Mouse (Mus musculus) liver, adult (tissue): ENCODE results near the gene Ric8b.
A peak's percentile ranks its signal among the peaks of the same experiment; 100 is the strongest.

Experiments used
- GATA4 ChIP-seq: IDR thresholded peaks from 2 replicates; pipeline ENCODE4 v1.6.1; 2014; ENCODE audit warnings: mild to moderate bottlenecking, low read length; ENCODE audit not compliant: insufficient replicate concordance

Ric8b gene

DNA sequence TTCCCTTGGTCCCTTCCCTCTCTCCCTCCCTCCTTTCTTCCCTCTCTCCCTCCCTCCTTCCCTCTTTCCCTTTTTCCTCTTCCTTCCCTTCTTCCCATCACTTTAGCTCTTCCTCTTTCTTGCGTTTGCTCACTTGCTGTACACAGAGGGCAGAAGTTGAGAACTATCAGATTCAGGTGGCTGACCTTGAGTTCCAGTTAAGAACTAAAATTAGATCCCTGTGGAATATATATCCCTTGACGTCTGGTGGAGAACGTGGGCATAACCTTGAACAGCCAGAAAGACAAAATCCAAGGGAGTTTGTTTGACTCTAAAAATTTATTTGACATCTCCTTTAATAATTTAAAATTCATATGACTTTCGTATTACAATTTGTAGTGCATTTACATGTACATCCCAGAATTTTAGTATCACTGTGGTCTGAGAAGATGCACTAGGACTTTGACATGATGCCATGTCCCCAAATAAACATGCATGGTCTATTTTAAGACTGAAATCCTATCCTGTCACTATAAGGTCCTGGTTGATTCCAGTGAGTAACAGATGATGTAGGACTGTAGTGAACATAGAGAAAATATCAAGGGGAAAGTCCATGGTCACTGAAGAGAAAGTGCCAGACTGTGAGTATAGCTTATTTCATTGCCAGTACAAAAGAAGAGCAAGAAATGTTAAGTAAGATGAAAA is 19.6 kb downstream of the Ric8b start:
- no peak for TF ChIP-seq GATA4

DNA sequence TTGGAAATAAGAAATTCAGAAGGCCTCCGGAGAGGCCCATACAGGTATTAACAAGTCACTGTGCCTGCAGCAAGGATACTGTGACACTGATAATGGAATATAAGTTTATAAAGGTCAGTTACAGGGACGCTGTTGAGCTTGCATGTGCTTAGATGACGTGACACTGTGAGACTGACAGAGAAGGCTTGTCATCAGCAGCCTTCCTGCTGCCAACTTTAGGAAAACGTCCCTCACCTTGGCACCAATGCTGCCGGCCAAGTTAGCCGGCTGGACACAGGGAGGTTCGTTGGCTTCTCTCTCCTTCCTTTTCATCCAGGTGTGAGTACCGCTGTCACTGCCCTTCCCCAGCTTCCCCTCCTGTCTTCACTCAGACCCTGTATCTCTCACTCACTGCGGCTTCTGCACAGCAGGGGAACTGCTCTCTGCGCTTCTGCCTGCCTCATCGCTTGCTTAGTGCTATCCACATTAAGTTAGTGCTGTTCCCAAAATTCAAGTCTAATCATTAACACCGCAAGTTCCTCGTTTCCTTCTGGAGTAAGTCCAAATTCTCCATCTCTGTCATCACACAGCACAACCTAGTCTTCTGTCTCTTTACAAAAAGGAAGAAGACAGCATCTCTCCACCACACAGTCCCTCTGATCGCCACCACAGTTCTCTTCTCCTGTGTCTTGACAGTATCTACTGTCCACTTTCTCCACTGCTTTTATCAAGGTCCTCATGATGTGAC is 20.8 kb downstream of the Ric8b start:
- no peak for TF ChIP-seq GATA4

DNA sequence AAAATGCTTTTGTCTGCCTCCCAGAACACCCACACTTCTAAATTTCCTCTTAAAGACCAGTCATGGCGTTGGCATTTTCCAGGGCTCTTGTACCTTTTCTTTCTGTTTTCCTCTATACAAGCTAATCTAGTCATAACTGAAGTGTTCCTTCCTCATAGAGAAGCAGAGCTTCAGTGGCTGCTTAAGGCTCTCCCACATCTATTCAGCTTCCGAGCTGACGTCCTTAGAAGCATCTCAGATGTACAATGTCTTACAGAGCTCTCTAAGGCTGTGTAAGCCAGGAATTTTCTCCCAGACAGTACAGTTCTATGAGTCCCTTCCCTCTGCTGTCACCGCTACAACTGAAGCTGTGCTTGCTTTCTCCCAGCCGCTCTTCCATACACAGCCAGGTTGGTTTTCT is 21.5 kb downstream of the Ric8b start:
- no peak for TF ChIP-seq GATA4

- TF ChIP-seq GATA4, result no peak
Measured at GRCm38 (mm10) chr10:84940356-84940755, 22.9 kb downstream of the Ric8b start.

DNA sequence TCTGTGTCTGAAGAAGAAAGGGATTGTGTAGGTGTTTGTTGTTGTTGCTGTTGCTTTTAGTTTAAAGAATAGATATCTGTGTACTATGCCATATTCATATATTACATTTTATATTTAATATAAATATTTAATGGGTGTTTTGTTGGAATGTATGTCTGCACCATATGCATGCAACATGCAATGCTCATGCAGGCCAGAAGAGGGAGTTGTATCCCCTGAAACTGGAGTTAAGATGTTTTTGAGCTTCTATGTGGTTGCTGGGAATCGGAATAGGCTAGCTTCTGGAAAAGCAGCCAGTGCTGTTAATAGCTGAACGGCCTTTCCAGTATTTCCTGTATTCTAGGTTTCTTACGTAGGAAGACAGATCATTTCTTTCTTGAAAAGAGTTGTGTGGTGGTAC is 28.3 kb downstream of the Ric8b start:
- no peak for TF ChIP-seq GATA4

GRCm38 (mm10) chr10:84948970-84949683 is 31.7 kb downstream of the Ric8b start:
- no peak for TF ChIP-seq GATA4

- TF ChIP-seq GATA4, result no peak
Measured at GRCm38 (mm10) chr10:84949684-84950010, 32.2 kb downstream of the Ric8b start.

DNA sequence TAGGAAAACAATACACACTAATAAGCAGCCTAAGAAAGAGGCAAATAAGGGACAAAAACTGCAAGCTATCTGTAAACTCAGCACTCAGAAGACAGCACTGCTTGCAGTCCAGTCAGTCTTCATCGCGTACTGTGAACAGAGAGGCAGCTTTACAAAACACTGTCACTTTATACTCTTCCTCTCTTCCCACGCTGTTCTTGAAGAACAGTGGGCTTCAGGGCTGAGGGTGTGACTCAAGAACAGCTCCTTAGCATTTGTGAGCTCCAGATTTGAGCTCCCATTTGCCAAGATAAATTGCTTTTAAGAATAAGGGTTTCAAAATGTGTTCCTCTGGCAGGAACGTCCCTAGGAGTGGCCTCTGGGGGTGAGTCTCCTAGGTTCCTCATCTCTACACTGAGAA is 33.0 kb downstream of the Ric8b start:
- no peak for TF ChIP-seq GATA4

DNA sequence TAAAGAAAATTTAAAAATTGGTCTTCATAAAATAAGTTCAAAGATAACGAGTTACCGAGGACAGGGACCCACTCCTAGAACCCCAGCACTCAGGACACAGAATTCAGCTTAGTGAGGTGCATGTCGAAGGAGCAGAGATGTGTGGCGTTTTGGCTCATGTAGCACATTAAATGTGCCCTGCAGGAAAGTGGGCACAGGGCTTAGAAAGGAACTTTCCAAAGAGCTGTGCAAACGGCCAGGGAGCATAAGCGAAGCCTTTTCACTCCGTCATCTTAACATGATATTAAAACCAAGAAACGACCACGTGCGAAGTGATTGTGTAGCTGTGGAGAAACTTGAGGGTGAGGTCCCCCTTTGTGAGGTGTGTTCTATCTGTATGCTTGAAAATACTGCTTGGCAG is 36.8 kb downstream of the Ric8b start:
- no peak for TF ChIP-seq GATA4

DNA sequence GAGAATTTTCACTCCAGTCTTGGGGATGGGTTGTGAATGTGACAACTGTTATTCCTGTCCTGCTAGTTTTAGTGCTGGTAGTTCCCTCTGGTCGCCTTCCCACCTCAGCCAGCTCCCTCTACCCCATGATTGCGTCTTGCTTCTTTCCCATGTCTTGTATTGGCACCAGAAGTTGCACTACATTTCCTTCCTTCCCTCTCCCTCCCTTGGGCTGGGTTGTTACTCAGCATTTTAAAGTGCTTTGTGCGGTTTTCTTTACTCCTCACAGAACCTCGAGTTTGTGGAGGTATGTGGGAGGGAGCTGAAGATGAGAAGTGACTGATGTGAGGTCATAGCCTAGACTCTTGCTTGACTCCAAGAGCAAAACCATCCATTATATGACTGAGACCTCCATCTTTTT is 38.8 kb downstream of the Ric8b start:
- TF ChIP-seq GATA4, result no peak

GRCm38 (mm10) chr10:84958597-84958996 is 41.2 kb downstream of the Ric8b start:
- TF ChIP-seq GATA4, result no peak

GRCm38 (mm10) chr10:84960380-84960930 is 43.0 kb downstream of the Ric8b start:
- TF ChIP-seq GATA4, result peak; percentile 58; the same call in 1 of the 2 replicates

- no peak for TF ChIP-seq GATA4
Measured at GRCm38 (mm10) chr10:84963126-84963525, 45.7 kb downstream of the Ric8b start.

DNA sequence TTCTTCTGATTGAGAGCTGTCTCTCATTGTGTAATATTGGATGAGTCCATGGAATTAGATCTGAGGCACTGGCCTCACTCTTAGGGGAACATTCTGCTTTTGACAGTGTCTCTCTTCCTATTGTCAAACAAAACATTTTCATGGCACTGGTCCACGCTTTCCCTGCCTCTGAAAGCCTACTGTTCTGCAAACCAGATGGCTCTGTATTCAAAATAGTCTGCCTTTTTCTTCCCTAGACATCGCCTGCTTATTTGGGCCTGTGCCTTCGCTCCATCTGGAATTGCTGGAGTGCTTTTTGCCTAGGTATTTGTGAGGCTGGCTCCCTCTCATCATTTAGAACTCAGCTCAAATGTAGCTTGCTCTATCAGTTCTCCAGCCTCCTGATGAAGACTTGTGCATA is 46.3 kb downstream of the Ric8b start:
- TF ChIP-seq GATA4, result no peak

- TF ChIP-seq GATA4, result no peak
Measured at GRCm38 (mm10) chr10:84966542-84966941, 49.1 kb downstream of the Ric8b start.

- TF ChIP-seq GATA4, result no peak
Measured at GRCm38 (mm10) chr10:84967645-84968044, 50.2 kb downstream of the Ric8b start.
